Mouse (Mus musculus) brain, adult 10 weeks (tissue): ENCODE measurements around the gene Gm2663. TPM values are rescaled to one million over a fixed set of nuclear protein-coding genes. Genes with fewer than 3 reads are reported as not detected.

Source experiments
- polyA plus RNA-seq: library from polyadenylated mRNA; stranded (reverse); fragments of 350-450 nt; fragmentation: Illumina TruSeq; extraction: RNeasy Lipid Tissue Mini Kit (QIAGEN cat#74804); gene quantifications from one replicate; pipeline ENCODE4 v1.2.3, GENCODE M21; 2015; ENCODE audit warnings: low read depth, low replicate concordance

Gene Gm2663
- polyA plus RNA-seq, result not detected

DNA sequence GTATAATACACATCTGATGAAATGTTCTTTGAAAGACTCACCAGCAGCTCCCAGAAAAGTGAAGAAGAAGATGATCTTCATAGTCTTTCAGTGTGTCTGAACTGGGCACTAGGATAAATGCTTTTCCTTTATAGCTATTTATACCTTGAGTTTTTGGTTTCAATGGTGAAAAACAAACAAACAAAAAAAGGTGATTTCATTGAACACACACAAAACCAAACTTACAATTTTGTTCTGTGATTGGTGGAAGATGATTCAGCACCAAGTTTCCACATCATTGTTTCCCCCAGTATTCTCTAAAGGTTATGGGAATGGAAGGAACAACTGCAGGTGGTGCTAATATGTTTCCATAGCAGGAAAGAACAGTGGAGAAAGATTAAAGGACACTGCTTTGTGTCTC lies at the start of gene Gm2663:
TSS of gene Gm2663 (minus strand) at position 101 of the 400 bp plus-strand sequence.

DNA sequence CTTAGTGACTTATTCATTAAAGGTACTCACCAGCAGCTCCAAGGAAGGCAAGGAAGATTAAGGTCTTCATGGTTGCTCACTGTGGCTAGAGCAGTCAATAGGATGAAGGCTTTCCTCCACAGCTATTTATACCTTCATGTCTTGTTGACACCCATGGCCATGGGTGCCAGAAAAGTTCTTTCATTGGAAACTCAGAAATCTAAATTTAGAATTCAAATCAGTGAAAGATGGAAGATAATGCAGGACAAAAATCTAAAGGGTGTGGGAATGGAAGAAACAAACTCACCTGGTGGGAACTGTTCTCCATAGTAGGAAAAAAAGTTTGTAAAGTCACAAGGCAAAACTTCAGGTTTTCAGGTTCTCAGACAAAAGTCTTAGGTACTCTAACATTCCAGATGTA lies 36.1 kb upstream of the Gm2663 start, which contains the start of gene 2210010C04Rik:
TSS of gene 2210010C04Rik (minus strand) at position 101 of the 400 bp plus-strand sequence.

DNA sequence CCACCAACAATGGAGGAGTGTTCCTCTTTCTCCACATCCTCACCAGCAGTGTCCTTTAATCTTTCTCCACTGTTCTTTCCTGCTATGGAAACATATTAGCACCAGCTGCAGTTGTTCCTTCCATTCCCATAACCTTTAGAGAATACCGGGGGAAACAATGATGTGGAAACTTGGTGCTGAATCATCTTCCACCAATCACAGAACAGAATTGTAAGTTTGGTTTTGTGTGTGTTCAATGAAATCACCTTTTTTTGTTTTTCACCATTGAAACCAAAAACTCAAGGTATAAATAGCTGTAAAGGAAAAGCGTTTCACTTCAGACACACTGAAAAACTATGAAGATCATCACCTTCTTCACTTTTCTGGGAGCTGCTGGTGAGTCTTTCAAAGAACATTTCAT lies 34.8 kb downstream of the Gm2663 start, which contains the start of gene 1810009J06Rik:
TSS of gene 1810009J06Rik (plus strand) at position 301 of the 400 bp plus-strand sequence.

DNA sequence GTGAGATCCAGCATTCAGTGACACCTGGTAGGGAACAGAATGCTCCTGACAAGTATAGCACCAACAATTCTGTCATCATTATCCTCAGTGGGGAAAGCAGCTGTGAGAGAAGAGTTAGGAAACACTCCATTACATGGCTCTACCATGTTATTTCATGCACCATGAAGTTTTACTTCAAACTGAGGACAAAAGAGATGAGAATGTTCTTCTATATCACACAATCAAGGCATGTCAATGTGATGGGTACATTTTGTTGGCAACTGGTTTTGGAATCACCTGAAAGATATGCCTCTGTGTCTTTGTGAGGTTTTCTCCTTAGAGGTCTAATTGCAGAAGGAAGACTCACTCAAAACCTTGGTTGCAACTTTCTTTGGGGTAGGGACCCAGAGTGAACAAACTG lies 47.5 kb downstream of the Gm2663 start, which contains the start of gene Gm4744:
TSS of gene Gm4744 (minus strand) at position 101 of the 400 bp plus-strand sequence.

Other genes with a start within 250 kb of the Gm2663 start
- gene Moxd2, start 112.0 kb downstream of the Gm2663 start, polyA plus RNA-seq, result not detected
- gene Prss58, start 99.1 kb downstream of the Gm2663 start, polyA plus RNA-seq, result not detected
- gene 1700074P13Rik, start 58.9 kb downstream of the Gm2663 start, polyA plus RNA-seq, result not detected
- not detected for gene Gm4744, start 47.6 kb downstream of the Gm2663 start, polyA plus RNA-seq
- gene 1810009J06Rik, start 34.7 kb downstream of the Gm2663 start, polyA plus RNA-seq, result not detected
- not detected for gene 2210010C04Rik, start 36.0 kb upstream of the Gm2663 start, polyA plus RNA-seq